Mouse (Mus musculus) layer of hippocampus, postnatal 14 days (tissue): Measurements from ENCODE around the gene Zfp51. TPM values are rescaled to one million over a fixed set of nuclear protein-coding genes. Genes with fewer than 3 reads are reported as not detected.
"Not testable (repeated sequence)": the region's sequence is repeated elsewhere in the genome, so short reads cannot be mapped to it uniquely, and the experiment has no call there.

ENCODE experiments used
- DNase-seq, 2 experiments: peaks; one replicate each; pipeline ENCODE4 v3.0.0; 2021 to 2022; ENCODE audit warnings: low spot score in 2 of 2, mixed read lengths in 1 of 2
- long read RNA-seq, 2 experiments: library from polyadenylated mRNA; stranded (forward); transcript quantifications; one replicate each; pipeline ENCODE4 v2.0.0; 2021
- total RNA-seq, 2 experiments: library from RNA; stranded (reverse); gene quantifications; 2 replicates each; pipeline ENCODE4 v1.2.3; 2021

The Zfp51 gene
- total RNA-seq: 1 to 10 TPM; 3.8 to 3.9 TPM
- long read RNA-seq, experiment 1, transcript Zfp51-201 (5 exons, 2,574 nt): major isoform, 5 of 6 reads
- long read RNA-seq, experiment 1, partial matches to known transcripts: 0 of 6 reads
- long read RNA-seq, experiment 1, other reads (novel, unspliced or antisense): 1 of 6 reads
- long read RNA-seq, experiment 2, partial matches to known transcripts: 0 of 2 reads
- long read RNA-seq, experiment 2, other reads (novel, unspliced or antisense): 1 of 2 reads

- peak; percentile 77 to 90 for DNase-seq
These were observed at the start of gene Zfp51 for GRCm38 (mm10) chr17:21450138-21450704. Gene Zfp51 (plus strand): TSS chr17:21450374.

GRCm38 (mm10) chr17:21422664-21423599, 27.2 kb upstream of the Zfp51 start, which contains the start of gene Zfp54:
Gene Zfp54 (plus strand): TSS chr17:21423227.
- DNase-seq: peak; percentile 12 to 64

GRCm38 (mm10) chr17:21438806-21439400, 11.3 kb upstream of the Zfp51 start:
- not testable (repeated sequence) for DNase-seq

GRCm38 (mm10) chr17:21449669-21450068, 505 bp upstream of the Zfp51 start:
- peak; percentile 67 to 87 for DNase-seq

- DNase-seq: no peak
These were observed 13.4 kb downstream of the Zfp51 start for GRCm38 (mm10) chr17:21463550-21463949.

GRCm38 (mm10) chr17:21472032-21472652, 22.0 kb downstream of the Zfp51 start:
- DNase-seq: no peak

GRCm38 (mm10) chr17:21472653-21473307, 22.6 kb downstream of the Zfp51 start:
- DNase-seq: no peak

- DNase-seq: no peak
These were observed 23.4 kb downstream of the Zfp51 start for GRCm38 (mm10) chr17:21473362-21474190.

- DNase-seq: not testable (repeated sequence)
These were observed 24.6 kb downstream of the Zfp51 start for GRCm38 (mm10) chr17:21474729-21475128.

GRCm38 (mm10) chr17:21475290-21475689, 25.1 kb downstream of the Zfp51 start:
- DNase-seq: not testable (repeated sequence)

- not testable (repeated sequence) for DNase-seq
These were observed 26.2 kb downstream of the Zfp51 start for GRCm38 (mm10) chr17:21476351-21476750.

GRCm38 (mm10) chr17:21478103-21478777, 28.1 kb downstream of the Zfp51 start:
- DNase-seq: not testable (repeated sequence)

- peak; percentile 74 to 83 for DNase-seq
These were observed 38.8 kb downstream of the Zfp51 start, which contains the start of gene Zfp53 for GRCm38 (mm10) chr17:21488760-21489499. Gene Zfp53 (plus strand): TSS chr17:21488998.

- DNase-seq: no peak
These were observed 39.4 kb downstream of the Zfp51 start for GRCm38 (mm10) chr17:21489500-21490001.

- DNase-seq: no peak
These were observed 51.2 kb downstream of the Zfp51 start for GRCm38 (mm10) chr17:21501365-21501764.

- DNase-seq: no peak
These were observed 54.4 kb downstream of the Zfp51 start for GRCm38 (mm10) chr17:21504524-21504923.

GRCm38 (mm10) chr17:21506258-21506657, 56.1 kb downstream of the Zfp51 start:
- DNase-seq: no peak

- no peak for DNase-seq
These were observed 59.6 kb downstream of the Zfp51 start for GRCm38 (mm10) chr17:21509756-21510155.
